Mouse (Mus musculus): ENCODE results near the gene Slc35b4. TPM values are rescaled to one million over a fixed set of nuclear protein-coding genes. Genes with fewer than 3 reads are reported as not detected.

Gene Slc35b4
- polyA plus RNA-seq, 1 experiment, result 23.5 TPM

GRCm38 (mm10) chr6:34146042-34146441 lies 30.9 kb downstream of the Slc35b4 start:
- Histone ChIP-seq H3K79me3 (ENCODE audit: low read depth) (no peaks in the 10 kb centered on the region), H3K4me3 (ENCODE audit: insufficient read depth, poor library complexity, severe bottlenecking) (no peak overlapping the region), H3K79me2 (ENCODE audit: control insufficient read depth, insufficient read depth) (no peaks in the 10 kb centered on the region), H3K36me3 (ENCODE audit: control insufficient read depth, insufficient read depth) (no peaks in the 10 kb centered on the region), H3ac (ENCODE audit: control insufficient read depth, insufficient read length, low read depth) (no peak overlapping the region), H3K27me3 (ENCODE audit: control insufficient read depth, insufficient read depth, insufficient read length) (peaks cover 4% of the 10 kb centered on the region)
- TF ChIP-seq MYOG (IDR thresholded peaks at IDR 0.05; ENCODE audit: control insufficient read depth, extremely low read depth, insufficient read length) (no peak), MYOD1 (IDR thresholded peaks at IDR 0.05; ENCODE audit: control insufficient read depth, insufficient read length, low read depth) (no peak), MAX (IDR thresholded peaks at IDR 0.05) (no peak), USF1 (IDR thresholded peaks at IDR 0.05; ENCODE audit: low read depth) (no peak), CEBPB (IDR thresholded peaks at IDR 0.05; ENCODE audit: low read depth) (no peak), CTCF (IDR thresholded peaks at IDR 0.05; ENCODE audit: control insufficient read depth, insufficient read depth, insufficient read length) (no peak), FOSL1 (IDR thresholded peaks at IDR 0.05; ENCODE audit: insufficient read depth, low read length, poor library complexity, severe bottlenecking) (no peak)

- TF ChIP-seq MAX (IDR thresholded peaks at IDR 0.05) (no peak), MYOG (IDR thresholded peaks at IDR 0.05; ENCODE audit: control insufficient read depth, extremely low read depth, insufficient read length) (no peak), CTCF (IDR thresholded peaks at IDR 0.05; ENCODE audit: control insufficient read depth, insufficient read depth, insufficient read length) (no peak), CEBPB (IDR thresholded peaks at IDR 0.05; ENCODE audit: low read depth) (no peak), FOSL1 (IDR thresholded peaks at IDR 0.05; ENCODE audit: insufficient read depth, low read length, poor library complexity, severe bottlenecking) (no peak)
- Histone ChIP-seq H3K79me2 (ENCODE audit: control insufficient read depth, insufficient read depth) (no peaks in the 10 kb centered on the region), H3K36me3 (ENCODE audit: control insufficient read depth, insufficient read depth) (no peaks in the 10 kb centered on the region), H3ac (ENCODE audit: control insufficient read depth, insufficient read length, low read depth) (no peak overlapping the region), H3K79me3 (ENCODE audit: low read depth) (no peaks in the 10 kb centered on the region), H3K27me3 (ENCODE audit: control insufficient read depth, insufficient read depth, insufficient read length) (peaks cover 4% of the 10 kb centered on the region), H3K4me3 (ENCODE audit: insufficient read depth, poor library complexity, severe bottlenecking) (no peak overlapping the region)
Measured at GRCm38 (mm10) chr6:34142931-34143330, 34.0 kb downstream of the Slc35b4 start.

- H3K27me3 ChIP-seq (ENCODE audit: control insufficient read depth, insufficient read depth, insufficient read length), result peaks cover 4% of the 10 kb centered on the region
- no peaks in the 10 kb centered on the region for H3K79me2 ChIP-seq (ENCODE audit: control insufficient read depth, insufficient read depth)
- no peaks in the 10 kb centered on the region for H3K79me3 ChIP-seq (ENCODE audit: low read depth)
- no peak for TF ChIP-seq FOSL1 (IDR thresholded peaks at IDR 0.05; ENCODE audit: insufficient read depth, low read length, poor library complexity, severe bottlenecking)
- TF ChIP-seq MYOG (IDR thresholded peaks at IDR 0.05; ENCODE audit: control insufficient read depth, extremely low read depth, insufficient read length), result no peak
- no peak for TF ChIP-seq USF1 (IDR thresholded peaks at IDR 0.05; ENCODE audit: low read depth)
- no peak for TF ChIP-seq MYOD1 (IDR thresholded peaks at IDR 0.05; ENCODE audit: control insufficient read depth, insufficient read length, low read depth)
- no peak for TF ChIP-seq MAX (IDR thresholded peaks at IDR 0.05)
- no peak for TF ChIP-seq CTCF (IDR thresholded peaks at IDR 0.05; ENCODE audit: control insufficient read depth, insufficient read depth, insufficient read length)
- no peak for TF ChIP-seq CEBPB (IDR thresholded peaks at IDR 0.05; ENCODE audit: low read depth)
- no peaks in the 10 kb centered on the region for H3K36me3 ChIP-seq (ENCODE audit: control insufficient read depth, insufficient read depth)
- H3ac ChIP-seq (ENCODE audit: control insufficient read depth, insufficient read length, low read depth), result no peak overlapping the region
- H3K4me3 ChIP-seq (ENCODE audit: insufficient read depth, poor library complexity, severe bottlenecking), result no peak overlapping the region
Measured at GRCm38 (mm10) chr6:34138366-34138765, 38.5 kb downstream of the Slc35b4 start.

- Histone ChIP-seq H3K79me2 (ENCODE audit: control insufficient read depth, insufficient read depth) (no peaks in the 10 kb centered on the region), H3K36me3 (ENCODE audit: control insufficient read depth, insufficient read depth) (no peaks in the 10 kb centered on the region), H3K27me3 (ENCODE audit: control insufficient read depth, insufficient read depth, insufficient read length) (peaks cover 9% of the 10 kb centered on the region), H3K79me3 (ENCODE audit: low read depth) (no peaks in the 10 kb centered on the region), H3K4me3 (ENCODE audit: insufficient read depth, poor library complexity, severe bottlenecking) (no peak overlapping the region), H3ac (ENCODE audit: control insufficient read depth, insufficient read length, low read depth) (no peak overlapping the region)
- no peak for TF ChIP-seq FOSL1 (IDR thresholded peaks at IDR 0.05; ENCODE audit: insufficient read depth, low read length, poor library complexity, severe bottlenecking)
- TF ChIP-seq MAX (IDR thresholded peaks at IDR 0.05), result no peak
- no peak for TF ChIP-seq MYOD1 (IDR thresholded peaks at IDR 0.05; ENCODE audit: control insufficient read depth, insufficient read length, low read depth)
- TF ChIP-seq MYOG (IDR thresholded peaks at IDR 0.05; ENCODE audit: control insufficient read depth, extremely low read depth, insufficient read length), result no peak
- no peak for TF ChIP-seq CTCF (IDR thresholded peaks at IDR 0.05; ENCODE audit: control insufficient read depth, insufficient read depth, insufficient read length)
- TF ChIP-seq USF1 (IDR thresholded peaks at IDR 0.05; ENCODE audit: low read depth), result no peak
- no peak for TF ChIP-seq CEBPB (IDR thresholded peaks at IDR 0.05; ENCODE audit: low read depth)
Measured at GRCm38 (mm10) chr6:34132391-34132790, 44.5 kb downstream of the Slc35b4 start.

- H3K4me3 ChIP-seq (ENCODE audit: insufficient read depth, poor library complexity, severe bottlenecking), result no peak overlapping the region
- H3K79me3 ChIP-seq (ENCODE audit: low read depth), result no peaks in the 10 kb centered on the region
- H3K36me3 ChIP-seq (ENCODE audit: control insufficient read depth, insufficient read depth), result no peaks in the 10 kb centered on the region
- H3K27me3 ChIP-seq (ENCODE audit: control insufficient read depth, insufficient read depth, insufficient read length), result peaks cover 15% of the 10 kb centered on the region
- H3K79me2 ChIP-seq (ENCODE audit: control insufficient read depth, insufficient read depth), result no peaks in the 10 kb centered on the region
- TF ChIP-seq FOSL1 (IDR thresholded peaks at IDR 0.05; ENCODE audit: insufficient read depth, low read length, poor library complexity, severe bottlenecking) (no peak), MYOD1 (IDR thresholded peaks at IDR 0.05; ENCODE audit: control insufficient read depth, insufficient read length, low read depth) (no peak), CTCF (IDR thresholded peaks at IDR 0.05; ENCODE audit: control insufficient read depth, insufficient read depth, insufficient read length) (no peak), MYOG (IDR thresholded peaks at IDR 0.05; ENCODE audit: control insufficient read depth, extremely low read depth, insufficient read length) (no peak), MAX (IDR thresholded peaks at IDR 0.05) (no peak), USF1 (IDR thresholded peaks at IDR 0.05; ENCODE audit: low read depth) (no peak), CEBPB (IDR thresholded peaks at IDR 0.05; ENCODE audit: low read depth) (no peak)
- H3ac ChIP-seq (ENCODE audit: control insufficient read depth, insufficient read length, low read depth), result no peak overlapping the region
Measured at GRCm38 (mm10) chr6:34129261-34129660, 47.6 kb downstream of the Slc35b4 start.

- Histone ChIP-seq H3K79me3 (ENCODE audit: low read depth) (no peaks in the 10 kb centered on the region), H3K36me3 (ENCODE audit: control insufficient read depth, insufficient read depth) (no peaks in the 10 kb centered on the region), H3K27me3 (ENCODE audit: control insufficient read depth, insufficient read depth, insufficient read length) (peaks cover 31% of the 10 kb centered on the region), H3K79me2 (ENCODE audit: control insufficient read depth, insufficient read depth) (no peaks in the 10 kb centered on the region), H3ac (ENCODE audit: control insufficient read depth, insufficient read length, low read depth) (no peak overlapping the region), H3K4me3 (ENCODE audit: insufficient read depth, poor library complexity, severe bottlenecking) (no peak overlapping the region)
- TF ChIP-seq MAX (IDR thresholded peaks at IDR 0.05) (no peak), FOSL1 (IDR thresholded peaks at IDR 0.05; ENCODE audit: insufficient read depth, low read length, poor library complexity, severe bottlenecking) (no peak), MYOG (IDR thresholded peaks at IDR 0.05; ENCODE audit: control insufficient read depth, extremely low read depth, insufficient read length) (no peak), CTCF (IDR thresholded peaks at IDR 0.05; ENCODE audit: control insufficient read depth, insufficient read depth, insufficient read length) (no peak), USF1 (IDR thresholded peaks at IDR 0.05; ENCODE audit: low read depth) (no peak), MYOD1 (IDR thresholded peaks at IDR 0.05; ENCODE audit: control insufficient read depth, insufficient read length, low read depth) (no peak), CEBPB (IDR thresholded peaks at IDR 0.05; ENCODE audit: low read depth) (no peak)
Measured at GRCm38 (mm10) chr6:34124401-34124800, 52.5 kb downstream of the Slc35b4 start.

Data from C2C12 (cell line).